8 mouse cellular contexts compared by ENCODE assay signal in the genomic region with DNA sequence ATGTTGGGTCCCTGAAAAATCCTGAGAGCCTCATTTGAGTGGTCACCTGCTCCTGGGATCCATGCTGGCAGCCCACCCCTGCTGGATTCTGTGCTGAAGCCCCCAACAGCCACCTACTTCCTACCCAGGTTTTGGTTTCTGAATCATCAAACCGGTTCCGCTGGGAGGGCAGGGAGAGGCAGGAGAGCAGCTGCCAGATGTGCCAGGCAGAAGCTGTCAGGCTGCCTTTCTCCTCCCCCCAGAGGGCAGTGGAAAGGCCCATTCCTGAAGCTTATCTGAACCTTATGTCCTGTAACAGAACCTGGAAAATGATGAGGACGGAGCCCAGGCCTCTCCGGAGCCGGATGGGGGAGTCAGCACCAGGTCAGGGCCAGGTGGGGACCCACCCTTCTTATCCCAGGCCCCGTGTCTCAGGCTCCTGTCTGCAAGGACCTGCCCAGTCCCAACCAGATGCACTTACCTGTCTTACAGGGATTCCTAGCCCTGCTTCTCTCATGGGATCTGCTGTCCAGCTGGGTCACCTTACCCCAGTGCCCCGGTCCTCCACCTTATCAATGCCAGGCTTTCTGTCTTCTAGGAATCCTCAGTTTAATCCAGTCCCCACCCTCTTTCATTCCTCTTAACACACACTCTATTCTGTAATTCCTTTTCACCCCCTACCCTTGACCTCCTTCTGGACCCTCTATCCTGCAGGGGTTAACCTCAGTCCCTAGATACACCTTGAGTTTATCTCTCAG. TPM values are rescaled to one million over a fixed set of nuclear protein-coding genes. Genes with fewer than 3 reads are reported as not detected.
DNase-seq lines count a peak whose midpoint lies in the region; ATAC-seq and TF ChIP-seq lines count a peak whose summit lies in the region.
"Had no signal": no experiment of that assay in that cellular context is flagged by ENCODE, and none has a peak within 500 bp of the region (broad histone marks: within the 10 kb centered on the region; RNA-seq: fewer than 3 reads in every experiment).

No protein-coding gene starts in this region.

- H3K36me3 ChIP-seq in spleen, adult 2 months (ENCODE audit: control insufficient read depth, insufficient read depth, low read length) = peaks cover 23% of the 10 kb centered on the region
- peaks cover 39% of the 10 kb centered on the region for H3K36me3 ChIP-seq in embryonic facial prominence, embryonic 13.5 days
- H3K36me3 ChIP-seq in hindbrain, embryonic 15.5 days = peaks cover 19% of the 10 kb centered on the region

- no peak for TF ChIP-seq CTCF in spleen, adult 2 months (IDR thresholded peaks at IDR 0.05; ENCODE audit: extremely low read depth, insufficient read depth, insufficient read length, insufficient replicate concordance)

- H3K4me3 ChIP-seq in spleen, adult 2 months (ENCODE audit: extremely low read depth, insufficient read depth, insufficient read length) = peak overlapping the region; percentile 81
- peak overlapping the region; percentile 74 for H3K4me3 ChIP-seq in embryonic facial prominence, embryonic 13.5 days
- H3K4me3 ChIP-seq in hindbrain, embryonic 15.5 days = peak overlapping the region; percentile 72

- H3K9me3 ChIP-seq in embryonic facial prominence, embryonic 13.5 days = no peaks in the 10 kb centered on the region
- no peaks in the 10 kb centered on the region for H3K9me3 ChIP-seq in hindbrain, embryonic 15.5 days

- TF ChIP-seq POLR2A in spleen, adult 2 months (IDR thresholded peaks at IDR 0.05; ENCODE audit: low read depth, low read length) = no peak

- H3K27ac ChIP-seq in spleen, adult 2 months (ENCODE audit: insufficient read depth, low read length) = peak overlapping the region; percentile 85
- peak overlapping the region; percentile 75 for H3K27ac ChIP-seq in embryonic facial prominence, embryonic 13.5 days
- H3K27ac ChIP-seq in hindbrain, embryonic 15.5 days (replicated peaks) = 0 out of 2 replicates have a peak overlapping the region, but pooled peaks have one; percentile 77

- peaks cover 21% of the 10 kb centered on the region for H3K4me1 ChIP-seq in spleen, adult 2 months (ENCODE audit: control insufficient read depth, insufficient read depth, insufficient read length)
- H3K4me1 ChIP-seq in embryonic facial prominence, embryonic 13.5 days = peaks cover 30% of the 10 kb centered on the region
- peaks cover 26% of the 10 kb centered on the region for H3K4me1 ChIP-seq in hindbrain, embryonic 15.5 days (replicated peaks)

- no peaks in the 10 kb centered on the region for H3K27me3 ChIP-seq in spleen, adult 2 months (ENCODE audit: control insufficient read depth, insufficient read depth, low read length)
- no peaks in the 10 kb centered on the region for H3K27me3 ChIP-seq in embryonic facial prominence, embryonic 13.5 days
- no peaks in the 10 kb centered on the region for H3K27me3 ChIP-seq in hindbrain, embryonic 15.5 days

- no peak for ATAC-seq in embryonic facial prominence, embryonic 13.5 days (ENCODE audit: insufficient number of reproducible peaks, insufficient read depth, low FRiP score, low TSS enrichment, low read depth)
- ATAC-seq in hindbrain, embryonic 15.5 days (ENCODE audit: low FRiP score, low read depth) = no peak

- H3K4me2 ChIP-seq in embryonic facial prominence, embryonic 13.5 days = peak overlapping the region; percentile 72
- peak overlapping the region; percentile 69 for H3K4me2 ChIP-seq in hindbrain, embryonic 15.5 days

- H3K9ac ChIP-seq in embryonic facial prominence, embryonic 13.5 days = peak overlapping the region; percentile 87
- H3K9ac ChIP-seq in hindbrain, embryonic 15.5 days = peak overlapping the region; percentile 84

- peak in 1 of 2 experiments; percentile 15 for DNase-seq in spleen, adult 2 months (ENCODE audit: low read depth in 1 of 2, low spot score in 2 of 2)
- no peak for DNase-seq in spleen, postnatal 4 days (ENCODE audit: low spot score in 2 of 2)
- peak; percentile 54 for DNase-seq in lung, postnatal 25 days (ENCODE audit: low spot score)
- no peak for DNase-seq in embryo, embryonic 9.5 days (ENCODE audit: extremely low spot score)
- DNase-seq in adrenal gland, adult 8-10 months = no peak

- 65% methylated on average over 7 of the region's 7 CpGs for WGBS in spleen, adult 2 months
- WGBS in embryonic facial prominence, embryonic 13.5 days = 46% methylated on average over 7 of the region's 7 CpGs
- 71% methylated on average over 7 of the region's 7 CpGs for WGBS in hindbrain, embryonic 15.5 days

RNA-seq across cellular contexts. Expression of gene Aip, which starts 1.3 kb away (rescaled TPM):
- polyA plus RNA-seq in spleen, adult 2 months (2012; rRNA removed) = 85.3 and 99.6 TPM in 2 replicates
- 97.6 and 107 TPM in 2 replicates for polyA plus RNA-seq in embryonic facial prominence, embryonic 13.5 days (2015; fragmentation: Nextera tagmentation; extraction: Ambion mirVana)
- 102 and 104 TPM in 2 replicates for polyA plus RNA-seq in hindbrain, embryonic 15.5 days (2015; fragmentation: Nextera tagmentation; extraction: Ambion mirVana)
- 100 to 1,000 TPM; 129 to 143 (median 134) TPM for total RNA-seq in adrenal gland, adult 8-10 months (2022)

RNA-seq across cellular contexts. Expression of gene Gpr152, which starts 12.7 kb away (rescaled TPM):
- polyA plus RNA-seq in spleen, adult 2 months (2012; rRNA removed) = 0.09 and 0.11 TPM in 2 replicates
- polyA plus RNA-seq in embryonic facial prominence, embryonic 13.5 days (2015; fragmentation: Nextera tagmentation; extraction: Ambion mirVana) = not detected in 2 replicates
- 0.04 and 0.05 TPM in 2 replicates for polyA plus RNA-seq in hindbrain, embryonic 15.5 days (2015; fragmentation: Nextera tagmentation; extraction: Ambion mirVana)
- total RNA-seq in adrenal gland, adult 8-10 months (2022) = under 1 TPM in 2 of 4 experiments, not detected in 2; 0.06 to 0.08 TPM
- total RNA-seq: heart, postnatal 10 days had no signal

RNA-seq across cellular contexts. Expression of gene Cabp4, which starts 16.9 kb away (rescaled TPM):
- 1.9 and 2.2 TPM in 2 replicates for polyA plus RNA-seq in spleen, adult 2 months (2012; rRNA removed)
- polyA plus RNA-seq in embryonic facial prominence, embryonic 13.5 days (2015; fragmentation: Nextera tagmentation; extraction: Ambion mirVana) = not detected in 2 replicates
- polyA plus RNA-seq in hindbrain, embryonic 15.5 days (2015; fragmentation: Nextera tagmentation; extraction: Ambion mirVana) = 0.21 and 0.26 TPM in 2 replicates
- total RNA-seq in adrenal gland, adult 8-10 months (2022) = under 1 TPM; 0.23 to 0.59 (median 0.39) TPM
- total RNA-seq: heart, postnatal 10 days had no signal

RNA-seq across cellular contexts. Expression of gene Coro1b, which starts 21.5 kb away (rescaled TPM):
- polyA plus RNA-seq in spleen, adult 2 months (2012; rRNA removed) = 386 and 394 TPM in 2 replicates
- 129 and 150 TPM in 2 replicates for polyA plus RNA-seq in embryonic facial prominence, embryonic 13.5 days (2015; fragmentation: Nextera tagmentation; extraction: Ambion mirVana)
- 119 and 121 TPM in 2 replicates for polyA plus RNA-seq in hindbrain, embryonic 15.5 days (2015; fragmentation: Nextera tagmentation; extraction: Ambion mirVana)
- total RNA-seq in adrenal gland, adult 8-10 months (2022) = 100 to 1,000 TPM; 174 to 210 (median 184) TPM

RNA-seq across cellular contexts. Expression of gene Ptprcap, which starts 26.5 kb away (rescaled TPM):
- polyA plus RNA-seq in spleen, adult 2 months (2012; rRNA removed) = 631 and 1,026 TPM in 2 replicates
- polyA plus RNA-seq in embryonic facial prominence, embryonic 13.5 days (2015; fragmentation: Nextera tagmentation; extraction: Ambion mirVana) = 2.8 and 3.0 TPM in 2 replicates
- polyA plus RNA-seq in hindbrain, embryonic 15.5 days (2015; fragmentation: Nextera tagmentation; extraction: Ambion mirVana) = 0.26 and 0.83 TPM in 2 replicates
- total RNA-seq in adrenal gland, adult 8-10 months (2022) = 1 to 10 TPM; 2.2 to 4.4 (median 3.4) TPM
